Mouse (Mus musculus) neutrophil, adult 65 days (primary cell): ENCODE results near the gene Sprr4. TPM values are rescaled to one million over a fixed set of nuclear protein-coding genes. Genes with fewer than 3 reads are reported as not detected.

ENCODE experiments used
- total RNA-seq: library from RNA; stranded (reverse); gene quantifications from 2 replicates; pipeline ENCODE4 v1.2.4, GENCODE M21; 2023

The Sprr4 gene
- total RNA-seq = not detected in 2 replicates

GRCm38 (mm10) chr3:92500393-92500792 is at the start of gene Sprr4:
TSS of gene Sprr4 (minus strand) at chr3:92500493.

GRCm38 (mm10) chr3:92534411-92534810 is 34.1 kb upstream of the Sprr4 start, which contains the start of gene 2310046K23Rik:
TSS of gene 2310046K23Rik (minus strand) at chr3:92534511.

GRCm38 (mm10) chr3:92485863-92486262 is 14.4 kb downstream of the Sprr4 start, which contains the start of gene Sprr1a:
TSS of gene Sprr1a (minus strand) at chr3:92485895.

GRCm38 (mm10) chr3:92458620-92459019 is 41.7 kb downstream of the Sprr4 start, which contains the start of gene Sprr3:
TSS of gene Sprr3 (minus strand) at chr3:92458720.

Other genes with a start within 250 kb of the Sprr4 start
- not detected in 2 replicates for gene Sprr2a3, start 215.1 kb downstream of the Sprr4 start, total RNA-seq
- not detected in 2 replicates for gene Sprr2b, start 183.9 kb downstream of the Sprr4 start, total RNA-seq
- not detected in 2 replicates for gene Sprr2d, start 161.4 kb downstream of the Sprr4 start, total RNA-seq
- gene Sprr2e, start 148.3 kb downstream of the Sprr4 start, total RNA-seq = not detected in 2 replicates
- not detected in 2 replicates for gene Sprr2f, start 135.3 kb downstream of the Sprr4 start, total RNA-seq
- gene Sprr2h, start 114.8 kb downstream of the Sprr4 start, total RNA-seq = not detected in 2 replicates
- gene Sprr2i, start 92.5 kb downstream of the Sprr4 start, total RNA-seq = not detected in 2 replicates
- not detected in 2 replicates for gene Sprr2j-ps, start 82.4 kb downstream of the Sprr4 start, total RNA-seq
- 2.2 TPM in 1 of 2 replicates, not detected in the other for gene Gm9774, start 71.1 kb downstream of the Sprr4 start, total RNA-seq
- not detected in 2 replicates for gene Sprr2k, start 67.9 kb downstream of the Sprr4 start, total RNA-seq
- not detected in 2 replicates for gene Sprr1b, start 61.7 kb downstream of the Sprr4 start, total RNA-seq
- gene Sprr3, start 41.8 kb downstream of the Sprr4 start, total RNA-seq = not detected in 2 replicates
- not detected in 2 replicates for gene Sprr1a, start 14.6 kb downstream of the Sprr4 start, total RNA-seq
- not detected in 2 replicates for gene 2310046K23Rik, start 34.0 kb upstream of the Sprr4 start, total RNA-seq
- not detected in 2 replicates for gene Ivl, start 73.2 kb upstream of the Sprr4 start, total RNA-seq
- not detected in 2 replicates for gene Smcp, start 88.5 kb upstream of the Sprr4 start, total RNA-seq
- gene 2210017I01Rik, start 107.0 kb upstream of the Sprr4 start, total RNA-seq = not detected in 2 replicates
- gene Lce6a, start 121.2 kb upstream of the Sprr4 start, total RNA-seq = not detected in 2 replicates
- gene Lce1a1, start 147.8 kb upstream of the Sprr4 start, total RNA-seq = not detected in 2 replicates
- gene Lce1b, start 156.4 kb upstream of the Sprr4 start, total RNA-seq = not detected in 2 replicates
- not detected in 2 replicates for gene Lce1a2, start 169.8 kb upstream of the Sprr4 start, total RNA-seq
- not detected in 2 replicates for gene Lce1c, start 178.8 kb upstream of the Sprr4 start, total RNA-seq
- not detected in 2 replicates for gene Lce1d, start 186.7 kb upstream of the Sprr4 start, total RNA-seq
- not detected in 2 replicates for gene Lce1e, start 208.6 kb upstream of the Sprr4 start, total RNA-seq
- gene Lce1f, start 219.9 kb upstream of the Sprr4 start, total RNA-seq = not detected in 2 replicates
- gene Gm38119, start 238.6 kb upstream of the Sprr4 start, total RNA-seq = not detected in 2 replicates